ENCODE assay signal across 8 mouse cellular contexts in the genomic region with DNA sequence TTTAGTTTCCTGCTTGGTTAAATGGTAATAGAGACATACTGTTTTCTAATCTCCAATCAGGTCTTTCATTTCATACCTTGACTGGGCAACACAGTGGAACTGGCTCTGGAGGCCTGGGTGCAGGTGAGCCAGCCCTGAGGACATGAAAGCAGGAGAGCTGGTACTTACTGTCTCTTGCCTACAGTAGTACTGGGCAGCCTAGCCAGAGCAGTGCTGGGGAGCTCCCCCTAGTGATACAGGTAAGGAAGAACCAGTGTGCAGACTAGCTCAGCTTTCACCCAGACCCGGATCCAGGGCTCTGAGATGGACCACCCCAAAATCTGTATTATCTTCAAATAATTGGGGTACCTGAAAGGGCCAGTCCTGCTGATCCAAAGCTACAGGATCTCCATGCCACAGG.
DNase-seq lines count a peak whose midpoint lies in the region; ATAC-seq lines count a peak whose summit lies in the region.

No protein-coding gene starts in this region.

- no peak overlapping the region for H3K9ac ChIP-seq in forebrain, embryonic 14.5 days (ENCODE audit: low read length)
- no peak overlapping the region for H3K9ac ChIP-seq in forebrain, embryonic 11.5 days (ENCODE audit: low read length)

- H3K4me1 ChIP-seq in forebrain, embryonic 14.5 days (ENCODE audit: control insufficient read depth, insufficient read depth, low read length) = no peaks in the 10 kb centered on the region
- H3K4me1 ChIP-seq in forebrain, embryonic 11.5 days (replicated peaks; ENCODE audit: control insufficient read depth, insufficient read depth, low read length) = no peaks in the 10 kb centered on the region

- intact Hi-C loops in gastrocnemius, postnatal 14 days (cut with DNase I; ENCODE audit: low total_unique reads) = loop anchor here (10.0 kb wide), 1 partner anchor 50 kb away; no protein-coding TSS in a partner anchor

- H3K27ac ChIP-seq in forebrain, embryonic 14.5 days (ENCODE audit: low read depth, low read length) = no peak overlapping the region
- no peak overlapping the region for H3K27ac ChIP-seq in forebrain, embryonic 11.5 days (ENCODE audit: low read depth, low read length)

- H3K27me3 ChIP-seq in forebrain, embryonic 14.5 days (replicated peaks; ENCODE audit: control insufficient read depth, insufficient read depth, low read length) = no peaks in the 10 kb centered on the region
- no peaks in the 10 kb centered on the region for H3K27me3 ChIP-seq in forebrain, embryonic 11.5 days (ENCODE audit: control insufficient read depth, insufficient read depth, low read length)

- no peak overlapping the region for H3K4me2 ChIP-seq in forebrain, embryonic 14.5 days (ENCODE audit: low read length)
- H3K4me2 ChIP-seq in forebrain, embryonic 11.5 days (ENCODE audit: low read depth, low read length, severe bottlenecking) = no peak overlapping the region

- no peaks in the 10 kb centered on the region for H3K9me3 ChIP-seq in forebrain, embryonic 14.5 days (replicated peaks; ENCODE audit: control insufficient read depth, low read length)
- no peaks in the 10 kb centered on the region for H3K9me3 ChIP-seq in forebrain, embryonic 11.5 days (ENCODE audit: control insufficient read depth, low read length)

- H3K4me3 ChIP-seq in forebrain, embryonic 14.5 days (ENCODE audit: low read depth, low read length) = no peak overlapping the region
- H3K4me3 ChIP-seq in forebrain, embryonic 11.5 days (ENCODE audit: low read depth, low read length) = no peak overlapping the region

- WGBS in forebrain, embryonic 14.5 days = 47% methylated on average over 1 of the region's 1 CpGs
- WGBS in forebrain, embryonic 11.5 days = 59% methylated on average over 1 of the region's 1 CpGs

- DNase-seq in forebrain, embryonic 14.5 days (ENCODE audit: low spot score) = no peak
- DNase-seq in forebrain, embryonic 11.5 days (ENCODE audit: low spot score) = no peak
- DNase-seq in A20 (ENCODE audit: low read depth, low spot score) = peak; percentile 49
- DNase-seq in cerebellum, postnatal 14 days = peak; percentile 35 to 40
- DNase-seq in lung, adult 18-20 months = peak; percentile 14 to 15
- no peak for DNase-seq in ovary, postnatal 36 days (ENCODE audit: low spot score)
- DNase-seq in gastrocnemius, postnatal 14 days = no peak

- no peaks in the 10 kb centered on the region for H3K36me3 ChIP-seq in forebrain, embryonic 14.5 days (ENCODE audit: control insufficient read depth, insufficient read depth, low read length)
- H3K36me3 ChIP-seq in forebrain, embryonic 11.5 days (ENCODE audit: control insufficient read depth, insufficient read depth, low read length) = no peaks in the 10 kb centered on the region

- peak; percentile 50; the same call in 1 of the 2 replicates for ATAC-seq in forebrain, embryonic 14.5 days
- ATAC-seq in forebrain, embryonic 11.5 days (replicated peaks; ENCODE audit: low FRiP score) = no peak
- no peak for ATAC-seq in megakaryocyte, adult 5-6 weeks (ENCODE audit: poor library complexity, severe bottlenecking)

Comparison
In these comparisons a context has a peak if more than half of its experiments do, and no peak if none do; other contexts are left out.
1. DNase-seq: peak in A20 (single experiment), cerebellum, postnatal 14 days (2 of 2) and lung, adult 18-20 months (2 of 2); none in forebrain, embryonic 14.5 days (single experiment), forebrain, embryonic 11.5 days (single experiment), ovary, postnatal 36 days (single experiment) and gastrocnemius, postnatal 14 days (single experiment).